Mouse (Mus musculus): ENCODE results near the gene Myo18a.

GRCm38 (mm10) chr11:77900187-77900586, 137.1 kb downstream of the Myo18a start:
- TF ChIP-seq CTCF (IDR thresholded peaks at IDR 0.05): no peak
- TF ChIP-seq EP300 (IDR thresholded peaks at IDR 0.05): no peak

All from lung, postnatal 0 days (tissue).